Mouse (Mus musculus) adrenal gland (tissue): ENCODE data around the gene Ltb4r1.
"Not testable (repeated sequence)": the region's sequence is repeated elsewhere in the genome, so short reads cannot be mapped to it uniquely, and the experiment has no call there.

ENCODE experiments used
- intact Hi-C: fragments of 180-260 bp; cut with DNase I; formaldehyde crosslinking; loops from one replicate; pipeline ENCODE4 v1.15.1; 2025

Gene Ltb4r1

DNA sequence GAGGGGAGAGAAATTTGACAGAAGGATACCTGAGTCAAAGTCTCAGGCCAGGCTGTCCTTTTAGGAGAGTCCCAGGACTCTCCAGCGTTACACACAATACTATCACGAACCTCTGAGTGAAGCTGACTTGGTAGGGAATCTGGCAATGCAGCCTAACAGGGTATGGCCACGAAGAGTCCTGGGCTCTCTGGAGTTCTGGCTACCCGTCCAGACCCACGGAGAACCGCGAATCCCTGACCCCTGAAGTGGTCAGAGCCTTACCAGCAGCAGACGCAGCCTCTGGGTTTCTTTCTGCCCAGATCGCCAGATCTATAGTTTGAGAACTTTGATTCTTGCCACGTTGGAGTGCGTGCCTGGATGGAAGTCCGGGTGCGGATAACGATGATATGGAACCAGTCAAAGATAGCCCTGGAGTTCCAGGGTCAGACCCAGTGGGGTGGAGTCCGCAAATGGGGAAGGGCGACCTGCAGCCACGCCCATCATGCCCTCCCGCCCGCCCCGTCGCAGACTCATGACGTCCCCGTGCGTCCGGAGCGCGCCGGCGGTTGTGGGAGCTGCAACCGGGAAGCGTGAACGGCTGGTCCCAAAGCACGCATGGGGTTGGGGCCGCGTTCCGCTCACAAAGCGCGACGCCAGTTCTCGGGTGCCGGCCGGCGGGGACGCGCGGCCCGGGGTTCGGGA lies 20.4 kb upstream of the Ltb4r1 start, which contains the start of the genes Dhrs1 and Nop9:
Gene Dhrs1, minus strand, starts transcription at position 511 of the 681 bp plus-strand sequence.
Gene Nop9, plus strand, starts transcription at position 514 of the 681 bp plus-strand sequence.
- intact Hi-C loops: loop anchor here (2.0 kb wide), 1 partner anchor 111 kb away; the partner anchor contains the start of gene Ipo4

DNA sequence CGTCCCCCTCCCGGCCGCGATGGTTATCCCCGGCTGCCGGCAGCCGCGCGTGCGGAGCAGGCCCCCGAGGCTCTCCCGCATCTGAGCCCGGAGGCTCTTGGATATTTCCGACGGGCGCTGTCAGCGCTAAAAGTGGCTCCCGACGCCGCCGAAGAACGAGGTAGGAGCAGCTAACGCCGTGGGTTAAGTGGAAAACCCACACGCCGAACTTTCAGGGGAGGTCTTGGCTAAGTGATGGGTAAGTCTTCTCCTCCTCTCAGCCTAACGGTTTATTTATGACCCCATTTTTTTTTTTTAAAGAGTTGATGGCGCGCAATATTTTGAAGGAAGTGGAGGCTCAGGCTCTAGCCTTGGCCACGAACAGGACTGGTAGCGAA lies 19.9 kb upstream of the Ltb4r1 start:
- intact Hi-C loops: loop anchor here (2.0 kb wide), 1 partner anchor 111 kb away; the partner anchor contains the start of gene Ipo4

DNA sequence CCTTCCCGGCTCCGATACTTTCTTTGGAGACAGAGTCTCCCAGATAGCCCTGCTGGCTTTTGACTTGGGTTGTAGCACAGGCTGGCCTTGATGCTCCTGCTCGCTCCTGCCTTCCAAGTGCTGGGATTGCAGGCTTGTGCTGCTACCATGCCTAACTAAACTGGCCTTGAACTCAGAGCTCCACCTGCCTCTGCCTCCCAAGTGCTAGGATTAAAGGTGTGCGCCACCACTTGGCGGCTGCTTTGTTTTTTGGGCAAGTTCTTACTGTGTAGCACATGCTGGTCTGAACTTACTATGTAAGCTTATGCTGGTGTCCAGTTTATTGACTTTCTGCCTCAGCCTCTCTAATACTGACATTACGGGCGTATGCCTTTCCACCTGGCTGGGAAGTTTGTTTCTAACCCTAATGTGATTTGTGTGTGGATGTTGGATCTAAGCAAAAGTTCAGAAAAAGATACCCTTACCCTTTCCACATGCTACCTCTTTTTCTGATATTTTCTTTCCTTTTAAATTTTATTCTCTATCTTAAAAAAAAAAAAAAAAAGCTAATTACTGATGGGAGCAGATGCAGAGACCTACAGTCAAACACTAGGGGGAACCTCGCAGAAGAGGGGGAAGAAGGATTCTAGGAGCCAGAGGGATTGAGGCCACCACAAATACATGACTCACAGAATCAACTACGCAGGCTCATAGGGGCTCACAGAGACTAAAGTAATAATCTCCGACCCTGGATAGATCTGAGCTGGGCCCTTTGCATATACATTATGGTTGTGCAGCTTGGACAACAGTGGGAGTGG lies 18.5 kb upstream of the Ltb4r1 start:
- intact Hi-C loops: no loop called here

DNA sequence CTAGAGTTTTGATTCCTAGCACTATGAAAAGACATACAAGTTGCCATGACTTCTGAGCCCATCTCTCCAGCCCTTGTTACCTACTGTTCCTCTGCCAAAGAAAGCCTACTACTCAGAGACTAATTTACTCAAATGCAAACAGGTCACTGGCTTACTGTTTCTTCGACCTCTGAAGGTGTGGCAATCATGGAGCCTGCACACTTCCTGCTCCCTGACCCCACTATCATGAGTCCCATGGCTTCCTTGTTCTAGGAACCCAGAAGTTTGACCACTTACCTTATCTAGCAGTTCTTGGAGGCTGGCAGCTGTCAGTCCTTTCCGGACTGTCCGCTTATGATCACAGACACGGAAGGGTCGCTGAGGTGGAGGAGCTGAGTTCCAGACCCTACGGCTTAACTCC lies 8.2 kb upstream of the Ltb4r1 start:
- intact Hi-C loops: loop anchor here (5.0 kb wide), 1 partner anchor 130 kb away; no protein-coding TSS in a partner anchor

DNA sequence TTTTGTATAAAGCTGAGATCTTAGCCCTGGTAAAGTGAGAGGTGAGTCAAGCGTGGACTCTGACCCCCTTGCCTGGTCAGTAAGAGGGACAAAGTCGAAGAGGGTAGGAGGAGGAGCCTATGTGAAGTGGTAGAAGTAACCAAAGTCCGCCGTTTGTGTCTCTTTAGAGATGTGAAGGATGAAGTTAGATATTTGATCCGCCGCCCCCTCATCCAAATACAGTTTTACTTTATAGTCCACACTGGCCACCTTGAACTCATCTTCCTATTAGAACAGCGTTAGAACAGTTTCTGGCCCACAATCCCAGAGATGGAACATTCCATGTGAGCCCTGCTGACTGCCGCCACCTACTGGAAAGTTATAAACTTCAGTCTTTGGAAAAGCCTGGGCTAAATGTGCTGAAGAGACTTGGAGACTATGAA lies 7.4 kb upstream of the Ltb4r1 start, which contains the start of gene Cideb:
Gene Cideb, minus strand, starts transcription at position 96 of the 422 bp plus-strand sequence.
- intact Hi-C loops: loop anchor here (5.0 kb wide), 1 partner anchor 131 kb away; no protein-coding TSS in a partner anchor

DNA sequence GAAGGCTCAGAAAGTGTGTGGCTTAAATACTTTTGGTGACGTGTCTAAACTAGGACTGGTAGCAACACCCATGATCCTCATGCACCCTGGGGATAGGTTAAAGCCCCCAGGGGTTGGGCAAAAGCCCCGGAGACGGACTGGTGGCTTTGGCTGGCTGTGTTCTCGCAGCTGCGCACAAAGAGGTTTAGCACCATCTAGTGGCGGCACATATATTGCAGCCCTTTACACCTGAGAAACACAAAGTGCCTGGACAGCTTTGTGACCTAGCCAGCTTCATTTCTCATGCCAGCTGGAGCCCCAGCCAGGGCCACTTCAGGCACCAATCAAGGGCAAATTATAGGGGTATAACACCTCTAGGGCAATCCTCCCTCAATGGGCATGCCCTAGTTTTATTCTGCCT lies 5.6 kb upstream of the Ltb4r1 start:
- intact Hi-C loops: not testable (repeated sequence)

DNA sequence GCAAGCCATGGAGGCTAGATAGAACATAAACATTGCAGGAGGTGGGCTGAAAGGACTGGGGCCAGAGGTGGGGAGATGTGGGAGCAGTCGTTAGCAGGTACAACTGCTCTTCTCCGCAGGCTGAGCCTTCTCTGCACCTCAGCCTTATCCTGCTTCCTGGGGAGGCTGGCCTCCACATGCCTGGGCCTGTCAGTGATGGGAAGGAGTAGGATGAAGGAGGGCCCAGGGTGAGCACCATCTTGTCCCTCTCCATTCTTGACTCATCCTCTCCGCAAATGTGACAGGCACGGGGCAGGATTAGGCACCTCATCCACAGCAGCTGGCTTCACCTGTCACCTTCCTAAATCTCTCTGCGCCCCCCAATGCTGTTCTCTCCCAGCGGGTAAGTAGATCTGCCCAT lies 4.6 kb upstream of the Ltb4r1 start, which contains the start of gene Ltb4r2:
Gene Ltb4r2, plus strand, starts transcription at position 266 of the 400 bp plus-strand sequence.
- intact Hi-C loops: no loop called here

DNA sequence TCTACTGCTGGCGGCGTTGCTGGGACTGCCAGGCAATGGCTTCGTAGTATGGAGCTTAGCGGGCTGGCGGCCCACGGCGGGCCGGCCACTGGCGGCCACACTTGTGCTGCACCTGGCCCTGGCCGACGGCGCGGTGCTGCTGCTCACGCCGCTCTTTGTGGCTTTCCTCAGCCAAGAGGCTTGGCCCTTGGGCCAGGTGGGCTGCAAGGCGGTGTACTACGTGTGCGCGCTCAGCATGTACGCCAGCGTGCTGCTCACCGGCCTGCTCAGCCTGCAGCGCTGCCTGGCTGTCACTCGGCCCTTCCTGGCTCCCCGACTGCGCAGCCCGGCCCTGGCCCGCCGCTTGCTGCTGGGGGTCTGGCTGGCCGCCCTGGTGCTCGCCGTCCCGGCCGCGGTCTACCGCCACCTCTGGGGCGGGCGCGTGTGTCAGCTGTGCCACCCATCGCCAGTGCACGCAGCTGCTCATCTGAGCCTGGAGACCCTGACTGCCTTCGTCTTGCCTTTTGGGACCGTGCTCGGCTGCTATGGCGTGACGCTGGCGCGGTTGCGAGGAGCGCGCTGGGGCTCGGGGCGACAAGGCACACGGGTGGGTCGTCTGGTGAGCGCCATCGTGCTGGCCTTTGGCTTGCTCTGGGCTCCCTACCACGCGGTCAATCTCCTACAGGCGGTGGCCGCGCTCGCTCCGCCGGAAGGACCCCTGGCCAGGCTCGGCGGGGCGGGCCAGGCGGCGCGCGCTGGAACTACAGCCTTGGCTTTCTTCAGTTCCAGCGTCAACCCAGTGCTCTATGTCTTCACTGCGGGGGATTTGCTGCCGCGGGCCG lies 3.6 kb upstream of the Ltb4r1 start:
- intact Hi-C loops: no loop called here

DNA sequence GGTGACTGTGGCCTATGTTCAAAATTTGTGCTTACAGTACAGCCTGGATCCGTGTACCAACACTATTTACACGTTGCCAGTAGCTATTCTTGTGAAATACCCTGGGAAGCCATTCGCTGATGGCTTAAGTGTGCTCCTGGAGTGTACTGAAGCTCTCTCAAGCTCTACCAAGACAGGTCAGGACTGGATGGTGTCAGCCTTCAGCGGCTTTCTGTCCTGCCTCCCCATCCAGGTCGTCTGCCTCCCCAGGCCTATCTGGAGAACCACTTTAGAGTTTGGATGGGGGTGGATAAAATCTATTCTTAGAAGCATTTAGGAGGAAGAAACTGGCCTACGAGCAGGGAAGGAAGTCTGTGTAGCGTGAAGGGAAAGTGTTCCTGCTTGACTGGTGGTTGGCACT lies 2.6 kb upstream of the Ltb4r1 start:
- intact Hi-C loops: no loop called here

DNA sequence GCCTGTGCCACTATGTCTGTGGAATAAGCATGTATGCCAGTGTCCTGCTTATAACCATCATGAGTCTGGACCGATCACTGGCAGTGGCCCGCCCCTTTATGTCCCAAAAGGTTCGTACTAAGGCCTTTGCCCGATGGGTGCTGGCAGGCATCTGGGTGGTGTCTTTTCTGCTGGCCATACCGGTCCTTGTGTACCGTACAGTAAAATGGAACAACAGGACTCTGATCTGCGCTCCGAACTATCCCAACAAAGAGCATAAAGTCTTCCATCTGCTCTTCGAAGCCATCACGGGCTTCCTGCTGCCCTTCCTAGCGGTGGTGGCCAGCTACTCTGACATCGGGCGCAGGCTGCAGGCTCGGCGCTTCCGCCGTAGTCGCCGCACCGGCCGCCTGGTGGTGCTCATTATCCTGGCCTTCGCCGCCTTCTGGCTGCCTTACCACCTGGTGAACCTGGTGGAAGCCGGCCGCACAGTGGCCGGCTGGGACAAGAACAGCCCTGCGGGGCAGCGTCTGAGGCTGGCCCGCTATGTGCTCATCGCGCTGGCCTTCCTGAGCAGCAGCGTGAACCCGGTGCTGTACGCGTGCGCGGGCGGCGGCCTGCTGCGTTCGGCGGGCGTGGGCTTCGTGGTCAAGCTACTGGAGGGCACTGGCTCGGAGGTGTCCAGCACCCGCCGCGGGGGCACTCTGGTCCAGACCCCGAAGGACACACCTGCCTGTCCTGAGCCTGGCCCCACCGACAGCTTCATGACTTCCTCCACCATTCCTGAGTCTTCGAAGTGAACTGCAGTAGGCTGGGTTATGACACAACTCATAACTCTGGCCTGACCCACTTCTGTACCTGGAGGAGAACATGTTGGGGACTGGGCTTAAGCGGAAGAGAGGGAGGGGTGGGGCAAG lies 2.0 kb downstream of the Ltb4r1 start:
- intact Hi-C loops: no loop called here

DNA sequence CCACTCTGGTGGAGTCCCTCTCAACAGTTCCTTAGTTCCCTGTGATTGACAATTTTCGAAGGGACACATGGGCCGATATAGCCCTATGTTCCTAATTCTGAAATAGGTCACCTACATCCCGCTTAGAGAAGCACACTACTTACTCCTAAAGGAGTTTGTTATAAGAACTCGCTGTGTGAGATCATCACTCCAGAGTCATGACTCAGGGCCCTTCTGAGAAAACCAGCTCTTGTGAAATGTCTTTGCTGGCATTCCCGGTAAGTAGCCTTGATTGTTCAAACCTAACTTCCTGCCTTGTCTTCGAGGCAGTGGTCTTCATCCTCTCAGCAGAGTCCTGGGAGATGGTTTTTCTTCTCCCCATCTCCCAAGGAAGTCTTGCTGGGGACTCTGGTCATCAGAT lies 2.8 kb downstream of the Ltb4r1 start:
- intact Hi-C loops: no loop called here

DNA sequence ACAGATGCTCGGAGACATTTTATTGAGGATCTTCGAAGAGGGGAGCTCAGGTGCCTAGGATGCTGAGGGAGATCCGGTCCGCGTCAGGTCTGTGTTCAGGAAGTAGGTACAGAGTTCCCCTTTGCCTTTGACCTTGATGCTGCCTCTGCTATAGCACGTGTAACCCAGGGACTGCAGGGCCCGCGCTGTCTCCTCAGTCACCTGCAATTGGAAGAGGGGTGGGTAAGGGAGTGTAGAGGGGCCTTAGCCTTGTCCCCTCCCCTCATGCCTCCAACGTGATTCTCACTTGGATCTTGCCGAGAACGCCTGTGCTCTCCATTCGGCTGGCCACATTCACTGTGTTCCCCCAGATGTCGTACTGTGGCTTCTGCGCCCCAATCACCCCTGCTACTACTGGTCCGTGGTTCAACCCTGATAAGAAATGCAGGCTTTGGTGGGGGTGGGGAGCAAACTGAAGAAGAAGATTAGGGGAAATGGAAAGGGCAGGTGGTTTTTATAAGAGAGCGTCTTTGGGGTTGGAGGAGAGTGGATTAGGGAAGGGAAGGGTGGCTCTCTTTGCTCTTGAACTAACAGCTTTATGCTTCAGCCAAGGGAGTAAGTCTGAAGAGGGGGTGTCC lies 3.4 kb downstream of the Ltb4r1 start:
- intact Hi-C loops: no loop called here

DNA sequence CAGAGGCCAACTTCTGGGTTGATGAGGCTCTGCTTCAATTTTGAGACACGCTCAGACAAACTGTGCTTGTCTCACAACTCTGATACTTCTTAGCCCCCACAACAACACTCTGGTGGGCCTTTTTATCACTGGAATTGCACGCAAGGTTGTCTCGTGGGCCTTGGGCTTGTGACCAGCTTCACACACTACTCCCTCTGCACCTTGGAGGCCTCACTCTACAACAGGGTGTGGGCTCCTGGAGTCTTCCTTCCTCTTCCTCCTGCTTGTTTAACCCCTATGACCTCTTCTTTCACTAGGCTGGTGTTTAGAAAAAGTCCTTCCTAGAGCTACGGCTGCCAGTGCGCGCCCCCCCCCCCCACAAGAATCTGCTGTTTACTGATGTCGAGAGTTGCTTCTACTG lies 10.9 kb downstream of the Ltb4r1 start:
- intact Hi-C loops: no loop called here

DNA sequence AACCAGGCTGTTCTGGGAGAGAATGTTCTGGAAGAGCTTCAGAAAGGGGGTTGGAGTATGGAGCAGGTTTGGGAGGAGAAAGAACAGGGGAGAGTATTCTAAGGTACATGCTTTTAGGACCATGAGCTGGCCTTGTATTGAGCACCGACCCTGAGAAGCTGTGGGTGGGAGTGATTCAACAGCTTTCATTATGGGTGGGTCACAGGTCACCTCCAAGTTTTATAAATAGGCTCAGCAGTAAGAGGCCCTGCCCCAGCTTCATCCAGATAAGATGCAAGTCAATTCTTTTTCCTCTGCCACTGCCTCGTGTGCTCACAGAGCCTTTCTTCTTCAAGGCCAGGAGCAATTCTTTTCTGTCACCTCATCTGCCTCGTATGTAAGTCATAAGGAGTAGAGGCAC lies 11.4 kb downstream of the Ltb4r1 start:
- intact Hi-C loops: no loop called here

DNA sequence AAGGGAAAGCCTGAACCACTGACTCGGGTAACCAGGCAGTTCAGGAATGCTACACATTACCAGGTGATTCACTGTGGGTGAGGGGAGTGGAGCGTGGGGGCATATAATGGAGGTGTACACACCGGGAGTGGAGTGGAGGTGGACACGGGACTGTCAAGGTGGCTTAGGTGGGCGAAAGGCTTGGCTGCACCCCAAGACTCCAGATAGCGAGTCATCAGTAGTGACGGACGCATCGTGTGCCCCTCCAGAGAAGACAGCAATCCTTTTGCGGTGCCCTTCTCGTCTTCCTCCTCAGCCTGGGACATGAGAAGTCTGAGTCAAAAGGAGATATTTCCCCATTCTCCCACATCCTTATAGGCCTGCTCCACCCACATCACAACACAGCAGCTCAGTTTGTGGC lies 12.0 kb downstream of the Ltb4r1 start:
- intact Hi-C loops: no loop called here

DNA sequence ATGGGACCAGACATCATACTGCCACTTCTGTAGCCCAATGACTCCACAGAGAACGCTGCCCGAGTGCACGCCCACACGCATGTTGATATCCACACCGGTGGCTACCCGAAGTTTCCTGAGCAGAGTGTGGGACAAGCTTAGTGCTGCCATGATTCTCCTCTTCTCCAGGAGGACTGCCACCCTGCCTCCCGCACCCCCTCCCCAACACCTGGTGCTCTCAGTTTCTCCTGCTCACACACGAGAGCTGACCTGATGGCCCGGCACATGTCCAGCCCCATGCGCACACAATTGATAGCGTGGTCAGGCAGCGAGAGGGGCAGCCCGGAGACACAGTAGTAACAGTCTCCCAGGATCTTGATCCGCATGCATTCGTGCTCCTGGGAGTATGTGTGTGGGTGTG lies 12.9 kb downstream of the Ltb4r1 start:
- intact Hi-C loops: no loop called here

DNA sequence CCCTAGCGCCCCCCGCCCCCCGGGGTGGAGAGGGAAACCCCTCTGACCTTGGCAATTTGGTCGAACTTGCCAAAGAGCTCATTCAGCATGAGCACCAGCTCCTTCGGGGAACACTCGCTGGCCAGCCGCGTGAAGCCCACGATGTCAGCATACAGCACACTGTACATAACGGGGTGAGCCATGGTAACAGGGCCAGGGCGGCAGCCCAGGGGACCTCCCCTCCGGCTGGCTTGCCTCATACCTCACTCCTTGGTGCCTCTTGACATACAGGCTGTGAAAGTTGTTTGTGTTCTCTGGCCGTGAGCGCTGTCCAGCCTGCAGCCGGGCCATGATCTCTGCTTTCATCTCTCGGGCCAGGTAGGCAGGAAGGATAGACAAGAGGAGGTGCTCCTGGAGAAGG lies 13.9 kb downstream of the Ltb4r1 start:
- intact Hi-C loops: loop anchor here (5.0 kb wide), 1 partner anchor 83 kb away; no protein-coding TSS in a partner anchor

DNA sequence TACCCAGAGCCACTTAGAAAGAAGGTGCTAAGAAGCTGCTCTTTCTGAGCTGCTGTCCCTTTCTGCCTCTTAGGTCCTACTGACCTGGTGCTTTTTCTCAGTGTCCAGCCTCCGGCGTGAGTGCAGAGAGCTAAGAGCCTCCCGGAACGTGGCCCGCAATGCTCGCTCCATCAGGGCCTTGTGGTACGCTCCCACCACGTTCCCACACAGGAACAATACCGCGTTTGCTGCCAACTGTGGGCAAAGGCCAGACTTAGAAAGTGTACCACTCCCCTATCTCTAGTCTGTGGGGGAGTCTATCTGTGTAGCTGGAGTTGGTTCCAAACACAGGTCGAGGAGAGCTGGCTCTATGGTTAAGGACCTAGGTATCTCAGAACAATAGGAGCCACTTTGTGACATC lies 15.0 kb downstream of the Ltb4r1 start:
- intact Hi-C loops: loop anchor here (5.0 kb wide), 1 partner anchor 82 kb away; no protein-coding TSS in a partner anchor

DNA sequence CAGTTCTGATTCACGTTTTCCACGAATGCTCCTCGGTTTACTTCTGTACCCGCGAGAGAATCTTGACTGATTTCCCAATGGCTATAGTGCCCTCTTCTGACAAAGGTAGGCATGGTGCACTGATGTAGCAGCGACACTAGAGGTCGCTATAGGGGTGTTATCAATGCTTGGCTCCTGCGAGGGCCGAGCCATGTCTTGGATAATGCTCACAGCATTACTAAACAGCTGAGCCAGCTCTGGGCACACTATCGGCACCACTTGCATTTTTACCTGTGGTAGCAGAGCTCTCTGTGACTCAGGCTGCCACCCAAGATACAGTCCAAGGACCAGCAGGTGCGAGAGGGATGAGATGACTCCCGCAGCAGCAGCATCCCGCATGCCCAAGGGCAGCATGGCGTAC lies 15.5 kb downstream of the Ltb4r1 start:
- intact Hi-C loops: loop anchor here (5.0 kb wide), 1 partner anchor 81 kb away; no protein-coding TSS in a partner anchor
